Mouse (Mus musculus): ENCODE data around the gene Oprm1. TPM values are rescaled to one million over a fixed set of nuclear protein-coding genes. Genes with fewer than 3 reads are reported as not detected.

Gene Oprm1
- total and polyA plus RNA-seq, 2 experiments from 2014 or later: not detected

- ATAC-seq (ENCODE audit: insufficient read depth, low read depth) (no peak), DNase-seq (ENCODE audit: low spot score) (no peak)
- Histone ChIP-seq H3K4me2 (ENCODE audit: low read depth, low read length) (no peak overlapping the region), H3K27ac (ENCODE audit: low read depth) (no peak overlapping the region), H3K36me3 (replicated peaks; ENCODE audit: control insufficient read depth, insufficient read depth, low read length) (no peaks in the 10 kb centered on the region), H3K27me3 (ENCODE audit: control insufficient read depth, insufficient read depth, low read length) (no peaks in the 10 kb centered on the region), H3K9ac (replicated peaks; ENCODE audit: low read depth, low read length) (no peak overlapping the region), H3K4me3 (ENCODE audit: low read depth, low read length) (no peak overlapping the region), H3K9me3 (replicated peaks; ENCODE audit: control insufficient read depth, low read length) (no peaks in the 10 kb centered on the region), H3K4me1 (ENCODE audit: control insufficient read depth, insufficient read depth) (no peaks in the 10 kb centered on the region)
- 74% methylated on average over 3 of the region's 3 CpGs for WGBS
- no peak for TF ChIP-seq EP300 (IDR thresholded peaks at IDR 0.05; ENCODE audit: low read depth)
- no peak for TF ChIP-seq CTCF (IDR thresholded peaks at IDR 0.05; ENCODE audit: low read depth)
These were observed 176.5 kb downstream of the Oprm1 start for GRCm38 (mm10) chr10:6934776-6935175.

GRCm38 (mm10) chr10:6936671-6937425, 178.5 kb downstream of the Oprm1 start:
- TF ChIP-seq EP300 (IDR thresholded peaks at IDR 0.05; ENCODE audit: low read depth) (no peak), CTCF (IDR thresholded peaks at IDR 0.05; ENCODE audit: low read depth) (no peak)
- 67% methylated on average over 4 of the region's 4 CpGs for WGBS
- Histone ChIP-seq H3K9ac (replicated peaks; ENCODE audit: low read depth, low read length) (no peak overlapping the region), H3K27me3 (ENCODE audit: control insufficient read depth, insufficient read depth, low read length) (no peaks in the 10 kb centered on the region), H3K36me3 (replicated peaks; ENCODE audit: control insufficient read depth, insufficient read depth, low read length) (no peaks in the 10 kb centered on the region), H3K4me1 (ENCODE audit: control insufficient read depth, insufficient read depth) (no peaks in the 10 kb centered on the region), H3K4me3 (ENCODE audit: low read depth, low read length) (no peak overlapping the region), H3K9me3 (replicated peaks; ENCODE audit: control insufficient read depth, low read length) (no peaks in the 10 kb centered on the region), H3K27ac (ENCODE audit: low read depth) (no peak overlapping the region), H3K4me2 (ENCODE audit: low read depth, low read length) (no peak overlapping the region)
- DNase-seq (ENCODE audit: low spot score): no peak
- ATAC-seq (ENCODE audit: insufficient read depth, low read depth): no peak

GRCm38 (mm10) chr10:6953115-6953514, 194.8 kb downstream of the Oprm1 start:
- no peak for DNase-seq (ENCODE audit: low spot score)
- Histone ChIP-seq H3K4me1 (ENCODE audit: control insufficient read depth, insufficient read depth) (no peaks in the 10 kb centered on the region), H3K4me2 (ENCODE audit: low read depth, low read length) (no peak overlapping the region), H3K9me3 (replicated peaks; ENCODE audit: control insufficient read depth, low read length) (no peaks in the 10 kb centered on the region), H3K36me3 (replicated peaks; ENCODE audit: control insufficient read depth, insufficient read depth, low read length) (no peaks in the 10 kb centered on the region), H3K27me3 (ENCODE audit: control insufficient read depth, insufficient read depth, low read length) (no peaks in the 10 kb centered on the region), H3K27ac (ENCODE audit: low read depth) (no peak overlapping the region), H3K9ac (replicated peaks; ENCODE audit: low read depth, low read length) (no peak overlapping the region), H3K4me3 (ENCODE audit: low read depth, low read length) (no peak overlapping the region)
- 56% methylated on average over 1 of the region's 1 CpGs for WGBS
- no peak for ATAC-seq (ENCODE audit: insufficient read depth, low read depth)
- TF ChIP-seq CTCF (IDR thresholded peaks at IDR 0.05; ENCODE audit: low read depth) (no peak), EP300 (IDR thresholded peaks at IDR 0.05; ENCODE audit: low read depth) (no peak)

DNA sequence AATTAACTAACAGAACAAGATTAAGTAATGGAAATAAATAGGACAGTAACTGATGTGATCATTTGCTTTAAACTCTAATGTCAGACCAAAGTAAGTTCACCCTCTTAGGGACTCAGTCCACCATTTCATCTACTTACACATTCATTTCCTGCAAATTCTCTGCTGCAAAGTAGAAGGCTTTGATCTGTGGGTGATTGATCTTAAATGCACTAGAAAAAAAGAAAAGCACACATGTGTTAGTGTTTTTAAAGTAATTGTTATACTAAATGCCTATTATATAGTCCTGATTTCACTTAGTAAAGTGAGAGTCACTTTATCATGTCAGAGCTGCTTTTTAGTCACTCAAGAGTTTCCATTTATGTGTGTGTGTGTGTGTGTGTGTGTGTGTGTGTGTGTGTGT, 196.2 kb downstream of the Oprm1 start:
- H3K9me3 ChIP-seq (replicated peaks; ENCODE audit: control insufficient read depth, low read length): no peaks in the 10 kb centered on the region
- H3K27me3 ChIP-seq (ENCODE audit: control insufficient read depth, insufficient read depth, low read length): no peaks in the 10 kb centered on the region
- no peak for ATAC-seq (ENCODE audit: insufficient read depth, low read depth)
- H3K4me2 ChIP-seq (ENCODE audit: low read depth, low read length): no peak overlapping the region
- no peak overlapping the region for H3K27ac ChIP-seq (ENCODE audit: low read depth)
- H3K9ac ChIP-seq (replicated peaks; ENCODE audit: low read depth, low read length): no peak overlapping the region
- no peaks in the 10 kb centered on the region for H3K36me3 ChIP-seq (replicated peaks; ENCODE audit: control insufficient read depth, insufficient read depth, low read length)
- no peak for DNase-seq (ENCODE audit: low spot score)
- no peak overlapping the region for H3K4me3 ChIP-seq (ENCODE audit: low read depth, low read length)
- no peaks in the 10 kb centered on the region for H3K4me1 ChIP-seq (ENCODE audit: control insufficient read depth, insufficient read depth)
- TF ChIP-seq CTCF (IDR thresholded peaks at IDR 0.05; ENCODE audit: low read depth) (no peak), EP300 (IDR thresholded peaks at IDR 0.05; ENCODE audit: low read depth) (no peak)

GRCm38 (mm10) chr10:6956357-6956756, 198.1 kb downstream of the Oprm1 start:
- H3K4me2 ChIP-seq (ENCODE audit: low read depth, low read length): no peak overlapping the region
- WGBS: 82% methylated on average over 2 of the region's 2 CpGs
- ATAC-seq (ENCODE audit: insufficient read depth, low read depth): no peak
- H3K4me1 ChIP-seq (ENCODE audit: control insufficient read depth, insufficient read depth): no peaks in the 10 kb centered on the region
- H3K4me3 ChIP-seq (ENCODE audit: low read depth, low read length): no peak overlapping the region
- TF ChIP-seq EP300 (IDR thresholded peaks at IDR 0.05; ENCODE audit: low read depth): no peak
- TF ChIP-seq CTCF (IDR thresholded peaks at IDR 0.05; ENCODE audit: low read depth): no peak
- H3K9me3 ChIP-seq (replicated peaks; ENCODE audit: control insufficient read depth, low read length): no peaks in the 10 kb centered on the region
- H3K36me3 ChIP-seq (replicated peaks; ENCODE audit: control insufficient read depth, insufficient read depth, low read length): no peaks in the 10 kb centered on the region
- H3K9ac ChIP-seq (replicated peaks; ENCODE audit: low read depth, low read length): no peak overlapping the region
- no peak for DNase-seq (ENCODE audit: low spot score)
- H3K27ac ChIP-seq (ENCODE audit: low read depth): no peak overlapping the region
- H3K27me3 ChIP-seq (ENCODE audit: control insufficient read depth, insufficient read depth, low read length): no peaks in the 10 kb centered on the region

GRCm38 (mm10) chr10:6958791-6959190, 200.5 kb downstream of the Oprm1 start:
- Histone ChIP-seq H3K4me2 (ENCODE audit: low read depth, low read length) (no peak overlapping the region), H3K36me3 (replicated peaks; ENCODE audit: control insufficient read depth, insufficient read depth, low read length) (no peaks in the 10 kb centered on the region), H3K9ac (replicated peaks; ENCODE audit: low read depth, low read length) (no peak overlapping the region), H3K27me3 (ENCODE audit: control insufficient read depth, insufficient read depth, low read length) (no peaks in the 10 kb centered on the region), H3K4me3 (ENCODE audit: low read depth, low read length) (no peak overlapping the region), H3K9me3 (replicated peaks; ENCODE audit: control insufficient read depth, low read length) (no peaks in the 10 kb centered on the region), H3K4me1 (ENCODE audit: control insufficient read depth, insufficient read depth) (no peaks in the 10 kb centered on the region), H3K27ac (ENCODE audit: low read depth) (no peak overlapping the region)
- TF ChIP-seq CTCF (IDR thresholded peaks at IDR 0.05; ENCODE audit: low read depth) (no peak), EP300 (IDR thresholded peaks at IDR 0.05; ENCODE audit: low read depth) (no peak)
- WGBS: 67% methylated on average over 5 of the region's 5 CpGs
- DNase-seq (ENCODE audit: low spot score): no peak
- ATAC-seq (ENCODE audit: insufficient read depth, low read depth): no peak

Data from heart, postnatal 0 days (tissue).